Mouse (Mus musculus) ZHBTc4 (cell line): ENCODE results near the gene Ndufs3.
"Not testable (repeated sequence)": the region's sequence is repeated elsewhere in the genome, so short reads cannot be mapped to it uniquely, and the experiment has no call there.

Experiments
- DNase-seq: peaks from one replicate; pipeline ENCODE4 v3.0.0-alpha.2; 2011; ENCODE audit warnings: low read depth, low spot score

The Ndufs3 gene

GRCm38 (mm10) chr2:90906721-90907120 lies 2.1 kb upstream of the Ndufs3 start:
- no peak for DNase-seq

GRCm38 (mm10) chr2:90904856-90905224 lies 213 bp upstream of the Ndufs3 start:
- DNase-seq = no peak

- no peak for DNase-seq
These were observed 1.2 kb downstream of the Ndufs3 start for GRCm38 (mm10) chr2:90903398-90903797.

- DNase-seq = not testable (repeated sequence)
These were observed 10.3 kb downstream of the Ndufs3 start for GRCm38 (mm10) chr2:90894299-90894677.

- DNase-seq = no peak
These were observed 10.8 kb downstream of the Ndufs3 start for GRCm38 (mm10) chr2:90893673-90894298.

- DNase-seq = peak; percentile 81
These were observed 14.8 kb downstream of the Ndufs3 start for GRCm38 (mm10) chr2:90889550-90890548.

GRCm38 (mm10) chr2:90887627-90888026 lies 17.0 kb downstream of the Ndufs3 start:
- no peak for DNase-seq

GRCm38 (mm10) chr2:90886436-90886835 lies 18.2 kb downstream of the Ndufs3 start:
- no peak for DNase-seq

GRCm38 (mm10) chr2:90885218-90886041 lies 19.2 kb downstream of the Ndufs3 start, which contains the start of gene C1qtnf4:
TSS of gene C1qtnf4 (plus strand) at chr2:90885860.
- DNase-seq = peak; percentile 28

GRCm38 (mm10) chr2:90881824-90882223 lies 22.8 kb downstream of the Ndufs3 start:
- DNase-seq = no peak

- DNase-seq = no peak
These were observed 24.4 kb downstream of the Ndufs3 start for GRCm38 (mm10) chr2:90880144-90880785.

GRCm38 (mm10) chr2:90879419-90879818 lies 25.2 kb downstream of the Ndufs3 start:
- no peak for DNase-seq

GRCm38 (mm10) chr2:90877584-90878259 lies 26.9 kb downstream of the Ndufs3 start:
- DNase-seq = no peak

GRCm38 (mm10) chr2:90875239-90875638 lies 29.4 kb downstream of the Ndufs3 start:
- no peak for DNase-seq

- no peak for DNase-seq
These were observed 30.6 kb downstream of the Ndufs3 start for GRCm38 (mm10) chr2:90874025-90874424.

- DNase-seq = no peak
These were observed 33.3 kb downstream of the Ndufs3 start for GRCm38 (mm10) chr2:90871180-90871961.

- DNase-seq = no peak
These were observed 34.5 kb downstream of the Ndufs3 start for GRCm38 (mm10) chr2:90870136-90870601.

GRCm38 (mm10) chr2:90866524-90866923 lies 38.1 kb downstream of the Ndufs3 start:
- peak; percentile 79 for DNase-seq

GRCm38 (mm10) chr2:90864184-90864583 lies 40.4 kb downstream of the Ndufs3 start:
- no peak for DNase-seq

- DNase-seq = no peak
These were observed 43.1 kb downstream of the Ndufs3 start for GRCm38 (mm10) chr2:90861486-90861885.
